Mouse (Mus musculus): ENCODE results near the gene Gpc6. TPM values are rescaled to one million over a fixed set of nuclear protein-coding genes. Genes with fewer than 3 reads are reported as not detected.

Gene Gpc6
- polyA plus RNA-seq, 1 experiment from 2014 or later: 20.1 TPM

- Histone ChIP-seq H3K4me3 (no peak overlapping the region), H3K36me3 (no peaks in the 10 kb centered on the region), H3K27ac (no peak overlapping the region), H3K27me3 (no peaks in the 10 kb centered on the region), H3K9ac (no peak overlapping the region), H3K9me3 (replicated peaks) (no peaks in the 10 kb centered on the region), H3K4me2 (no peak overlapping the region), H3K4me1 (replicated peaks) (no peaks in the 10 kb centered on the region)
- WGBS: 83% methylated on average over 7 of the region's 7 CpGs
- no peak for ATAC-seq (replicated peaks; ENCODE audit: insufficient number of reproducible peaks, insufficient read depth, low FRiP score, low read depth)
Measured at GRCm38 (mm10) chr14:117755231-117755630, 830.1 kb downstream of the Gpc6 start.

- Histone ChIP-seq H3K36me3 (no peaks in the 10 kb centered on the region), H3K4me1 (replicated peaks) (no peaks in the 10 kb centered on the region), H3K27me3 (no peaks in the 10 kb centered on the region), H3K9me3 (replicated peaks) (no peaks in the 10 kb centered on the region), H3K4me3 (no peak overlapping the region), H3K9ac (no peak overlapping the region), H3K27ac (no peak overlapping the region), H3K4me2 (no peak overlapping the region)
- 72% methylated on average over 7 of the region's 7 CpGs for WGBS
- no peak for ATAC-seq (replicated peaks; ENCODE audit: insufficient number of reproducible peaks, insufficient read depth, low FRiP score, low read depth)
Measured at GRCm38 (mm10) chr14:117756505-117756904, 831.4 kb downstream of the Gpc6 start.

GRCm38 (mm10) chr14:117757790-117758358 is 832.8 kb downstream of the Gpc6 start:
- Histone ChIP-seq H3K9me3 (replicated peaks) (no peaks in the 10 kb centered on the region), H3K9ac (no peak overlapping the region), H3K27ac (no peak overlapping the region), H3K4me1 (replicated peaks) (no peaks in the 10 kb centered on the region), H3K27me3 (no peaks in the 10 kb centered on the region), H3K36me3 (no peaks in the 10 kb centered on the region), H3K4me2 (no peak overlapping the region), H3K4me3 (no peak overlapping the region)
- 73% methylated on average over 6 of the region's 6 CpGs for WGBS
- no peak for ATAC-seq (replicated peaks; ENCODE audit: insufficient number of reproducible peaks, insufficient read depth, low FRiP score, low read depth)

GRCm38 (mm10) chr14:117760830-117761517 is 835.9 kb downstream of the Gpc6 start:
- no peaks in the 10 kb centered on the region for H3K36me3 ChIP-seq
- no peak overlapping the region for H3K27ac ChIP-seq
- H3K27me3 ChIP-seq: no peaks in the 10 kb centered on the region
- H3K4me1 ChIP-seq (replicated peaks): no peaks in the 10 kb centered on the region
- no peak for ATAC-seq (replicated peaks; ENCODE audit: insufficient number of reproducible peaks, insufficient read depth, low FRiP score, low read depth)
- H3K4me2 ChIP-seq: no peak overlapping the region
- H3K4me3 ChIP-seq: no peak overlapping the region
- no peak overlapping the region for H3K9ac ChIP-seq
- 74% methylated on average over 4 of the region's 4 CpGs for WGBS
- H3K9me3 ChIP-seq (replicated peaks): no peaks in the 10 kb centered on the region

- H3K27ac ChIP-seq: no peak overlapping the region
- 84% methylated on average over 5 of the region's 5 CpGs for WGBS
- H3K9ac ChIP-seq: no peak overlapping the region
- H3K36me3 ChIP-seq: no peaks in the 10 kb centered on the region
- no peak overlapping the region for H3K4me3 ChIP-seq
- H3K9me3 ChIP-seq (replicated peaks): no peaks in the 10 kb centered on the region
- no peaks in the 10 kb centered on the region for H3K4me1 ChIP-seq (replicated peaks)
- no peaks in the 10 kb centered on the region for H3K27me3 ChIP-seq
- no peak for ATAC-seq (replicated peaks; ENCODE audit: insufficient number of reproducible peaks, insufficient read depth, low FRiP score, low read depth)
- H3K4me2 ChIP-seq: no peak overlapping the region
Measured at GRCm38 (mm10) chr14:117762934-117763333, 837.8 kb downstream of the Gpc6 start.

GRCm38 (mm10) chr14:117767861-117768260 is 842.7 kb downstream of the Gpc6 start:
- Histone ChIP-seq H3K9me3 (replicated peaks) (no peaks in the 10 kb centered on the region), H3K27me3 (no peaks in the 10 kb centered on the region), H3K4me1 (replicated peaks) (no peaks in the 10 kb centered on the region), H3K4me2 (no peak overlapping the region), H3K4me3 (no peak overlapping the region), H3K27ac (no peak overlapping the region), H3K9ac (no peak overlapping the region), H3K36me3 (no peaks in the 10 kb centered on the region)
- no peak for ATAC-seq (replicated peaks; ENCODE audit: insufficient number of reproducible peaks, insufficient read depth, low FRiP score, low read depth)
- 75% methylated on average over 4 of the region's 4 CpGs for WGBS

GRCm38 (mm10) chr14:117768697-117769096 is 843.6 kb downstream of the Gpc6 start:
- Histone ChIP-seq H3K27ac (no peak overlapping the region), H3K27me3 (no peaks in the 10 kb centered on the region), H3K4me2 (no peak overlapping the region), H3K36me3 (no peaks in the 10 kb centered on the region), H3K4me1 (replicated peaks) (no peaks in the 10 kb centered on the region), H3K9ac (no peak overlapping the region), H3K9me3 (replicated peaks) (no peaks in the 10 kb centered on the region), H3K4me3 (no peak overlapping the region)
- WGBS: 74% methylated on average over 7 of the region's 7 CpGs
- no peak for ATAC-seq (replicated peaks; ENCODE audit: insufficient number of reproducible peaks, insufficient read depth, low FRiP score, low read depth)

GRCm38 (mm10) chr14:117773373-117773772 is 848.3 kb downstream of the Gpc6 start:
- H3K36me3 ChIP-seq: no peaks in the 10 kb centered on the region
- no peak overlapping the region for H3K4me3 ChIP-seq
- 74% methylated on average over 2 of the region's 2 CpGs for WGBS
- no peak overlapping the region for H3K9ac ChIP-seq
- no peak for ATAC-seq (replicated peaks; ENCODE audit: insufficient number of reproducible peaks, insufficient read depth, low FRiP score, low read depth)
- no peak overlapping the region for H3K27ac ChIP-seq
- no peaks in the 10 kb centered on the region for H3K9me3 ChIP-seq (replicated peaks)
- no peak overlapping the region for H3K4me2 ChIP-seq
- no peaks in the 10 kb centered on the region for H3K4me1 ChIP-seq (replicated peaks)
- H3K27me3 ChIP-seq: no peaks in the 10 kb centered on the region

- no peak overlapping the region for H3K4me3 ChIP-seq
- H3K27ac ChIP-seq: no peak overlapping the region
- no peaks in the 10 kb centered on the region for H3K36me3 ChIP-seq
- H3K9me3 ChIP-seq (replicated peaks): no peaks in the 10 kb centered on the region
- 90% methylated on average over 13 of the region's 13 CpGs for WGBS
- H3K9ac ChIP-seq: no peak overlapping the region
- no peak overlapping the region for H3K4me2 ChIP-seq
- no peaks in the 10 kb centered on the region for H3K4me1 ChIP-seq (replicated peaks)
- ATAC-seq (replicated peaks; ENCODE audit: insufficient number of reproducible peaks, insufficient read depth, low FRiP score, low read depth): no peak
- H3K27me3 ChIP-seq: no peaks in the 10 kb centered on the region
Measured at GRCm38 (mm10) chr14:117777866-117778500, 852.9 kb downstream of the Gpc6 start.

GRCm38 (mm10) chr14:117778538-117779413 is 853.7 kb downstream of the Gpc6 start:
- no peak for ATAC-seq (replicated peaks; ENCODE audit: insufficient number of reproducible peaks, insufficient read depth, low FRiP score, low read depth)
- 80% methylated on average over 15 of the region's 15 CpGs for WGBS
- Histone ChIP-seq H3K27me3 (no peaks in the 10 kb centered on the region), H3K36me3 (no peaks in the 10 kb centered on the region), H3K27ac (no peak overlapping the region), H3K4me1 (replicated peaks) (no peaks in the 10 kb centered on the region), H3K4me3 (no peak overlapping the region), H3K4me2 (no peak overlapping the region), H3K9me3 (replicated peaks) (no peaks in the 10 kb centered on the region), H3K9ac (no peak overlapping the region)

GRCm38 (mm10) chr14:117781724-117782123 is 856.6 kb downstream of the Gpc6 start:
- no peak for ATAC-seq (replicated peaks; ENCODE audit: insufficient number of reproducible peaks, insufficient read depth, low FRiP score, low read depth)
- H3K9ac ChIP-seq: no peak overlapping the region
- no peaks in the 10 kb centered on the region for H3K4me1 ChIP-seq (replicated peaks)
- no peak overlapping the region for H3K4me2 ChIP-seq
- 66% methylated on average over 5 of the region's 5 CpGs for WGBS
- H3K36me3 ChIP-seq: no peaks in the 10 kb centered on the region
- no peaks in the 10 kb centered on the region for H3K27me3 ChIP-seq
- no peaks in the 10 kb centered on the region for H3K9me3 ChIP-seq (replicated peaks)
- no peak overlapping the region for H3K27ac ChIP-seq
- H3K4me3 ChIP-seq: no peak overlapping the region
